Mouse (Mus musculus) neural tube, embryonic 14.5 days (tissue): ENCODE measurements around the gene Stim2. TPM values are rescaled to one million over a fixed set of nuclear protein-coding genes. Genes with fewer than 3 reads are reported as not detected.

Experiments used
- ATAC-seq: fragments of 200-750 bp; cut with Nextera tagmentation; 2 replicates; pipeline ENCODE4 v1.8.0; 2017; ENCODE audit warnings: low read depth, mild to moderate bottlenecking, moderate TSS enrichment, moderate library complexity
- H3K27ac ChIP-seq: fragments of 300-500 bp; sonication (generic); 2 replicates; pipeline ENCODE4 v1.5.1; 2014; ENCODE audit warnings: low read depth, mild to moderate bottlenecking, control low read depth, low read length, moderate library complexity, mixed read lengths
- H3K27me3 ChIP-seq: fragments of 300-500 bp; sonication (generic); 2 replicates; pipeline ENCODE4 v1.6.1; 2014; ENCODE audit warnings: low read length; ENCODE audit not compliant: control insufficient read depth, insufficient read depth
- H3K36me3 ChIP-seq: fragments of 300-500 bp; sonication (generic); 2 replicates; pipeline ENCODE4 v1.6.1; 2014; ENCODE audit warnings: low read length, mixed read lengths; ENCODE audit not compliant: control insufficient read depth, insufficient read depth
- H3K4me1 ChIP-seq: fragments of 300-500 bp; sonication (generic); 2 replicates; pipeline ENCODE4 v1.6.1; 2014; ENCODE audit warnings: low read length; ENCODE audit not compliant: control insufficient read depth, insufficient read depth
- H3K4me2 ChIP-seq: fragments of 300-500 bp; sonication (generic); 2 replicates; pipeline ENCODE4 v1.6.1; 2014; ENCODE audit warnings: mild to moderate bottlenecking, low read depth, low read length, control low read depth
- H3K4me3 ChIP-seq: fragments of 300-500 bp; sonication (generic); 2 replicates; pipeline ENCODE4 v1.5.1; 2014; ENCODE audit warnings: low read depth, low read length, control low read depth, mixed read lengths
- H3K9ac ChIP-seq: fragments of 300-500 bp; sonication (generic); replicated peaks from 2 replicates; pipeline ENCODE4 v1.6.1; 2014; ENCODE audit warnings: low read depth, mild to moderate bottlenecking, control low read depth, low read length, mixed read lengths
- H3K9me3 ChIP-seq: fragments of 300-500 bp; sonication (generic); 2 replicates; pipeline ENCODE4 v1.6.1; 2016; ENCODE audit warnings: low read length; ENCODE audit not compliant: control insufficient read depth
- WGBS: fragments of 180-500 bp; shearing (Covaris S2); extraction: QIAGEN DNeasy Blood & Tissue Kit; methylation state at CpG from one replicate; pipeline ENCODE4 v1.1.7; 2014; 5-methylcytosine and 5-hydroxymethylcytosine counted together
- polyA plus RNA-seq: library from polyadenylated mRNA; unstranded; fragments of >200 nt; fragmentation: Nextera tagmentation; extraction: Ambion mirVana; gene quantifications from 2 replicates; pipeline ENCODE4 v1.2.1, GENCODE M21; 2014

The Stim2 gene
- polyA plus RNA-seq, 1 experiment from 2014 or later: 30.6 TPM

- no peaks in the 10 kb centered on the region for H3K9me3 ChIP-seq
- H3K4me1 ChIP-seq: no peaks in the 10 kb centered on the region
- WGBS: 88% methylated on average over 4 of the region's 4 CpGs
- H3K27me3 ChIP-seq: no peaks in the 10 kb centered on the region
- H3K27ac ChIP-seq: no peak overlapping the region
- no peak overlapping the region for H3K9ac ChIP-seq
- ATAC-seq: no peak
- no peak overlapping the region for H3K4me3 ChIP-seq
- H3K36me3 ChIP-seq: no peaks in the 10 kb centered on the region
- no peak overlapping the region for H3K4me2 ChIP-seq
Observed at GRCm38 (mm10) chr5:54106669-54107068, 108.4 kb downstream of the Stim2 start.

- WGBS: 79% methylated on average over 6 of the region's 6 CpGs
- no peak for ATAC-seq
Observed at GRCm38 (mm10) chr5:54107069-54107468, 108.8 kb downstream of the Stim2 start.

GRCm38 (mm10) chr5:54109096-54109495 is 110.8 kb downstream of the Stim2 start:
- Histone ChIP-seq H3K9me3 (no peaks in the 10 kb centered on the region), H3K4me3 (no peak overlapping the region), H3K4me2 (no peak overlapping the region), H3K4me1 (no peaks in the 10 kb centered on the region), H3K36me3 (no peaks in the 10 kb centered on the region), H3K9ac (no peak overlapping the region), H3K27me3 (no peaks in the 10 kb centered on the region), H3K27ac (no peak overlapping the region)
- WGBS: 93% methylated on average over 5 of the region's 5 CpGs
- ATAC-seq: no peak

More at GRCm38 (mm10) chr5:54107069-54107468, 108.8 kb downstream of the Stim2 start:
- Histone ChIP-seq H3K4me2 (no peak overlapping the region), H3K9me3 (no peaks in the 10 kb centered on the region), H3K4me1 (no peaks in the 10 kb centered on the region), H3K27ac (no peak overlapping the region), H3K27me3 (no peaks in the 10 kb centered on the region), H3K4me3 (no peak overlapping the region), H3K36me3 (no peaks in the 10 kb centered on the region), H3K9ac (no peak overlapping the region)

GRCm38 (mm10) chr5:54110789-54111188 is 112.5 kb downstream of the Stim2 start:
- Histone ChIP-seq H3K4me3 (no peak overlapping the region), H3K27ac (no peak overlapping the region), H3K27me3 (no peaks in the 10 kb centered on the region), H3K4me1 (no peaks in the 10 kb centered on the region), H3K36me3 (no peaks in the 10 kb centered on the region), H3K4me2 (no peak overlapping the region), H3K9ac (no peak overlapping the region), H3K9me3 (no peaks in the 10 kb centered on the region)
- 94% methylated on average over 11 of the region's 11 CpGs for WGBS
- no peak for ATAC-seq

- no peaks in the 10 kb centered on the region; the same call in 1 of the 2 replicates for H3K36me3 ChIP-seq
- H3K27ac ChIP-seq: no peak overlapping the region
- no peaks in the 10 kb centered on the region for H3K4me1 ChIP-seq
- H3K4me2 ChIP-seq: no peak overlapping the region
- ATAC-seq: 0 out of 2 replicates have a peak, but pooled peaks have one; percentile 51
- WGBS: 34% methylated on average over 3 of the region's 3 CpGs
- no peak overlapping the region for H3K4me3 ChIP-seq
- no peak overlapping the region for H3K9ac ChIP-seq
- no peaks in the 10 kb centered on the region for H3K9me3 ChIP-seq
- H3K27me3 ChIP-seq: no peaks in the 10 kb centered on the region
Observed at GRCm38 (mm10) chr5:54113284-54113683, 115.0 kb downstream of the Stim2 start.

GRCm38 (mm10) chr5:54116538-54116937 is 118.2 kb downstream of the Stim2 start:
- Histone ChIP-seq H3K27ac (no peak overlapping the region), H3K4me2 (no peak overlapping the region), H3K9me3 (no peaks in the 10 kb centered on the region), H3K4me1 (no peaks in the 10 kb centered on the region), H3K27me3 (no peaks in the 10 kb centered on the region), H3K9ac (no peak overlapping the region), H3K4me3 (no peak overlapping the region), H3K36me3 (no peaks in the 10 kb centered on the region; the same call in none of the 2 replicates)
- 76% methylated on average over 10 of the region's 10 CpGs for WGBS
- ATAC-seq: peak; percentile 57; the same call in 1 of the 2 replicates

- Histone ChIP-seq H3K4me2 (no peak overlapping the region), H3K4me3 (no peak overlapping the region), H3K27ac (no peak overlapping the region), H3K4me1 (no peaks in the 10 kb centered on the region), H3K9me3 (no peaks in the 10 kb centered on the region), H3K9ac (no peak overlapping the region), H3K36me3 (no peaks in the 10 kb centered on the region; the same call in none of the 2 replicates), H3K27me3 (no peaks in the 10 kb centered on the region)
- 77% methylated on average over 19 of the region's 19 CpGs for WGBS
- no peak for ATAC-seq
Observed at GRCm38 (mm10) chr5:54118410-54119212, 120.3 kb downstream of the Stim2 start.

GRCm38 (mm10) chr5:54148091-54148795 is 149.9 kb downstream of the Stim2 start:
- Histone ChIP-seq H3K36me3 (no peaks in the 10 kb centered on the region), H3K9me3 (no peaks in the 10 kb centered on the region), H3K4me3 (no peak overlapping the region), H3K9ac (no peak overlapping the region), H3K27me3 (no peaks in the 10 kb centered on the region), H3K27ac (no peak overlapping the region), H3K4me1 (no peaks in the 10 kb centered on the region), H3K4me2 (no peak overlapping the region)
- no peak for ATAC-seq
- WGBS: 85% methylated on average over 5 of the region's 5 CpGs
